Mouse (Mus musculus): ENCODE measurements around the gene Mybpc1.

The Mybpc1 gene

GRCm38 (mm10) chr10:88604943-88605342, at the start of gene Mybpc1:
Gene Mybpc1, minus strand, starts transcription at chr10:88605152.
- DNase-seq (ENCODE audit: low read depth, low spot score): no peak

GRCm38 (mm10) chr10:88645448-88645847, 40.5 kb upstream of the Mybpc1 start:
- DNase-seq (ENCODE audit: low read depth, low spot score): no peak

GRCm38 (mm10) chr10:88631330-88631953, 26.5 kb upstream of the Mybpc1 start:
- DNase-seq (ENCODE audit: low read depth, low spot score): no peak

- DNase-seq (ENCODE audit: low read depth, low spot score): no peak
Observed at GRCm38 (mm10) chr10:88630663-88631329, 25.8 kb upstream of the Mybpc1 start.

GRCm38 (mm10) chr10:88627052-88627451, 22.1 kb upstream of the Mybpc1 start:
- no peak for DNase-seq (ENCODE audit: low read depth, low spot score)

GRCm38 (mm10) chr10:88626176-88626575, 21.2 kb upstream of the Mybpc1 start:
- no peak for DNase-seq (ENCODE audit: low read depth, low spot score)

- no peak for DNase-seq (ENCODE audit: low read depth, low spot score)
Observed at GRCm38 (mm10) chr10:88624300-88624699, 19.3 kb upstream of the Mybpc1 start.

GRCm38 (mm10) chr10:88622624-88623023, 17.7 kb upstream of the Mybpc1 start:
- DNase-seq (ENCODE audit: low read depth, low spot score): no peak

- no peak for DNase-seq (ENCODE audit: low read depth, low spot score)
Observed at GRCm38 (mm10) chr10:88620809-88621208, 15.9 kb upstream of the Mybpc1 start.

GRCm38 (mm10) chr10:88613051-88613450, 8.1 kb upstream of the Mybpc1 start:
- no peak for DNase-seq (ENCODE audit: low read depth, low spot score)

GRCm38 (mm10) chr10:88606686-88607085, 1.7 kb upstream of the Mybpc1 start:
- DNase-seq (ENCODE audit: low read depth, low spot score): no peak

GRCm38 (mm10) chr10:88606065-88606464, 1.1 kb upstream of the Mybpc1 start:
- no peak for DNase-seq (ENCODE audit: low read depth, low spot score)

- DNase-seq (ENCODE audit: low read depth, low spot score): no peak
Observed at GRCm38 (mm10) chr10:88603773-88604172, 1.2 kb downstream of the Mybpc1 start.

GRCm38 (mm10) chr10:88603256-88603655, 1.7 kb downstream of the Mybpc1 start:
- DNase-seq (ENCODE audit: low read depth, low spot score): no peak

- no peak for DNase-seq (ENCODE audit: low read depth, low spot score)
Observed at GRCm38 (mm10) chr10:88600591-88600990, 4.4 kb downstream of the Mybpc1 start.

GRCm38 (mm10) chr10:88592316-88592715, 12.6 kb downstream of the Mybpc1 start:
- no peak for DNase-seq (ENCODE audit: low read depth, low spot score)

GRCm38 (mm10) chr10:88591042-88591441, 13.9 kb downstream of the Mybpc1 start:
- DNase-seq (ENCODE audit: low read depth, low spot score): no peak

GRCm38 (mm10) chr10:88584469-88584868, 20.5 kb downstream of the Mybpc1 start:
- no peak for DNase-seq (ENCODE audit: low read depth, low spot score)

GRCm38 (mm10) chr10:88580786-88581185, 24.2 kb downstream of the Mybpc1 start:
- DNase-seq (ENCODE audit: low read depth, low spot score): no peak

- no peak for DNase-seq (ENCODE audit: low read depth, low spot score)
Observed at GRCm38 (mm10) chr10:88578651-88579050, 26.3 kb downstream of the Mybpc1 start.

- DNase-seq (ENCODE audit: low read depth, low spot score): no peak
Observed at GRCm38 (mm10) chr10:88574115-88574635, 30.8 kb downstream of the Mybpc1 start.

GRCm38 (mm10) chr10:88572123-88572522, 32.8 kb downstream of the Mybpc1 start:
- DNase-seq (ENCODE audit: low read depth, low spot score): no peak

- DNase-seq (ENCODE audit: low read depth, low spot score): no peak
Observed at GRCm38 (mm10) chr10:88557046-88557445, 47.9 kb downstream of the Mybpc1 start.

Measured in c-Kit-negative CD71-positive TER-119-positive erythroid progenitor cells, embryonic 14.5 days (primary cell).